Mouse (Mus musculus): ENCODE data around the gene Samd15. TPM values are rescaled to one million over a fixed set of nuclear protein-coding genes. Genes with fewer than 3 reads are reported as not detected.

Gene Samd15
- polyA plus RNA-seq, 1 experiment from 2014 or later = 1.4 TPM

DNA sequence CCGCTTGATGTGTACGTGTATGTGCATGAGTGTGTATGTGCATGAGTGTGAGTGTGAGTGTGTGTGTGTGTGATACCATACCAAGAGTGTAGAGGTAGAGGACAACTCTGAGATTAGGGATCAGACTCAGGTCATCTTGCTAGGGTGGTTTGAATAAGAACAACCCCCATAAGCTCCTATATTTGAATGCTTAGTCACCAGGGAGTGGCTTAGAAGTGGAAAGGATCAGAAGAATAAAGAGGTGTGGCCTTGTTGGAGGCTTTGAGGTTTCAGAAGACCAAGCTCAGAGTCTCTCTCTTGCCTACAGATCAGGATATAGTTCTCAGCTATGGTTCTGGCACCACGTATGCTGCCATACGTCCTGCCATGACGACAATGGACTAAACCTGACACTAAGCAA, 57.1 kb downstream of the Samd15 start:
- H3K36me3 ChIP-seq (ENCODE audit: control insufficient read depth, insufficient read depth, low read length) = peaks cover 25% of the 10 kb centered on the region
- WGBS = 94% methylated on average over 5 of the region's 5 CpGs

DNA sequence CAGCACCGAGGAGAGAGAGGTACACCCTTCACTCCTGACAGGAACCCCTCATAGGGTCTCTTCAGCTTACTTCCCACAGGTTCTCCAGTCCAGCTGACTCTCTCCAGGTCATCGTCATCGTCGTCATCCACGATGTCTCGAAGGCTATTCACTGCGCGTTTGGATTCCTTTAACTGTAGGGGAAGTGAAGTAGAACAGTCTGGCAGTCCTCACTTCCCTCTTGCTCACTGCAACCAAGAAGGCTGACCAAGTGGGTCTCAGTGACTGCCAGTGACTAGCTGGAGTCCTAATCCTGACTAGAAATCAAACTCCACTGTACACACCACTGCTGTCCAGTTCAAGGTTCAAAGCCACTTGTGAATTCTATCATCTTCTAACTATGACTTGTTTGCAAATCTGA, 61.0 kb downstream of the Samd15 start:
- no peak overlapping the region for H3K9ac ChIP-seq (ENCODE audit: low read length)
- WGBS = 95% methylated on average over 8 of the region's 8 CpGs
- no peak overlapping the region for H3K4me2 ChIP-seq
- H3K4me3 ChIP-seq (ENCODE audit: low read depth, low read length) = no peak overlapping the region
- peaks cover 16% of the 10 kb centered on the region for H3K36me3 ChIP-seq (ENCODE audit: control insufficient read depth, insufficient read depth, low read length)
- no peaks in the 10 kb centered on the region for H3K4me1 ChIP-seq (ENCODE audit: control insufficient read depth, insufficient read depth, low read length)
- H3K27me3 ChIP-seq (ENCODE audit: control insufficient read depth, insufficient read depth, low read length) = no peaks in the 10 kb centered on the region
- ATAC-seq (ENCODE audit: low FRiP score) (no peak), DNase-seq (ENCODE audit: low spot score, missing footprints) (no peak)
- no peak overlapping the region for H3K27ac ChIP-seq (ENCODE audit: low read depth, low read length)
- no peaks in the 10 kb centered on the region for H3K9me3 ChIP-seq (ENCODE audit: control insufficient read depth, low read length)

More for the DNA sequence above, 57.1 kb downstream of the Samd15 start:
- no peak for ATAC-seq (ENCODE audit: low FRiP score)
- Histone ChIP-seq H3K4me3 (ENCODE audit: low read depth, low read length) (no peak overlapping the region), H3K9ac (ENCODE audit: low read length) (no peak overlapping the region), H3K9me3 (ENCODE audit: control insufficient read depth, low read length) (no peaks in the 10 kb centered on the region), H3K27ac (ENCODE audit: low read depth, low read length) (no peak overlapping the region), H3K4me2 (no peak overlapping the region), H3K27me3 (ENCODE audit: control insufficient read depth, insufficient read depth, low read length) (no peaks in the 10 kb centered on the region), H3K4me1 (ENCODE audit: control insufficient read depth, insufficient read depth, low read length) (no peaks in the 10 kb centered on the region)
- DNase-seq (ENCODE audit: low spot score, missing footprints) = no peak

Other genes starting within 250 kb of the Samd15 start
- gene Zdhhc22, start 209.3 kb upstream of the Samd15 start, polyA plus RNA-seq (2014; fragmentation: Nextera tagmentation; extraction: Ambion mirVana) = 0.41 and 0.51 TPM in 2 replicates
- 0.64 and 0.77 TPM in 2 replicates for gene Tmem63c, start 178.4 kb upstream of the Samd15 start, polyA plus RNA-seq (2014; fragmentation: Nextera tagmentation; extraction: Ambion mirVana)
- 0.33 and 0.36 TPM in 2 replicates for gene Ngb, start 97.2 kb upstream of the Samd15 start, polyA plus RNA-seq (2014; fragmentation: Nextera tagmentation; extraction: Ambion mirVana)
- 30.7 and 34.6 TPM in 2 replicates for gene Gstz1, start 52.6 kb upstream of the Samd15 start, polyA plus RNA-seq (2014; fragmentation: Nextera tagmentation; extraction: Ambion mirVana)
- 15.7 and 16.1 TPM in 2 replicates for gene Pomt2, start 51.8 kb upstream of the Samd15 start, polyA plus RNA-seq (2014; fragmentation: Nextera tagmentation; extraction: Ambion mirVana)
- gene Tmed8, start 731 bp downstream of the Samd15 start, polyA plus RNA-seq (2014; fragmentation: Nextera tagmentation; extraction: Ambion mirVana) = 4.3 TPM in 2 replicates
- gene Noxred1, start 39.0 kb downstream of the Samd15 start, polyA plus RNA-seq (2014; fragmentation: Nextera tagmentation; extraction: Ambion mirVana) = 0.87 and 1.5 TPM in 2 replicates
- 59.6 and 64.5 TPM in 2 replicates for gene Vipas39, start 66.5 kb downstream of the Samd15 start, polyA plus RNA-seq (2014; fragmentation: Nextera tagmentation; extraction: Ambion mirVana)
- gene Ahsa1, start 66.8 kb downstream of the Samd15 start, polyA plus RNA-seq (2014; fragmentation: Nextera tagmentation; extraction: Ambion mirVana) = 215 and 230 TPM in 2 replicates
- gene Ism2, start 100.0 kb downstream of the Samd15 start, polyA plus RNA-seq (2014; fragmentation: Nextera tagmentation; extraction: Ambion mirVana) = 0.52 and 0.53 TPM in 2 replicates
- gene Sptlc2, start 188.6 kb downstream of the Samd15 start, polyA plus RNA-seq (2014; fragmentation: Nextera tagmentation; extraction: Ambion mirVana) = 56.1 and 61.8 TPM in 2 replicates
- 283 and 306 TPM in 2 replicates for gene Slirp, start 244.2 kb downstream of the Samd15 start, polyA plus RNA-seq (2014; fragmentation: Nextera tagmentation; extraction: Ambion mirVana)
- 37.6 TPM in 2 replicates for gene Alkbh1, start 244.3 kb downstream of the Samd15 start, polyA plus RNA-seq (2014; fragmentation: Nextera tagmentation; extraction: Ambion mirVana)

Measured in midbrain, embryonic 11.5 days (tissue).